Mouse (Mus musculus): ENCODE data around the gene Arhgef11.

GRCm38 (mm10) chr3:87745036-87745659, 127.8 kb downstream of the Arhgef11 start:
- TF ChIP-seq USF1 (IDR thresholded peaks at IDR 0.05; ENCODE audit: low read depth) (no peak), POLR2A (IDR thresholded peaks at IDR 0.05; ENCODE audit: insufficient read length, low read depth) (no peak), E2F4 (IDR thresholded peaks at IDR 0.05; ENCODE audit: insufficient read depth) (no peak), TCF12 (IDR thresholded peaks at IDR 0.05; ENCODE audit: insufficient read depth, poor library complexity, severe bottlenecking) (no peak)
